Mouse (Mus musculus) ES-E14 (cell line): ENCODE measurements around the gene Nkx2-3.

Source experiments
- CHD2 ChIP-seq: IDR thresholded peaks from 2 replicates; pipeline ENCODE4 v1.6.1; 2014; ENCODE audit warnings: mild to moderate bottlenecking, low read depth, low read length, inconsistent platforms
- HCFC1 ChIP-seq: IDR thresholded peaks from 2 replicates; pipeline ENCODE4 v1.6.1; 2012; ENCODE audit warnings: low read length, inconsistent platforms, borderline replicate concordance; ENCODE audit not compliant: insufficient read depth
- ZC3H11A ChIP-seq: IDR thresholded peaks from 2 replicates; pipeline ENCODE4 v1.6.1; 2012; ENCODE audit warnings: low read depth, mild to moderate bottlenecking, inconsistent platforms, low read length, borderline replicate concordance
- ZNF384 ChIP-seq: IDR thresholded peaks from 2 replicates; pipeline ENCODE4 v1.6.1; 2012; ENCODE audit warnings: low read depth, low read length, inconsistent platforms

DNA sequence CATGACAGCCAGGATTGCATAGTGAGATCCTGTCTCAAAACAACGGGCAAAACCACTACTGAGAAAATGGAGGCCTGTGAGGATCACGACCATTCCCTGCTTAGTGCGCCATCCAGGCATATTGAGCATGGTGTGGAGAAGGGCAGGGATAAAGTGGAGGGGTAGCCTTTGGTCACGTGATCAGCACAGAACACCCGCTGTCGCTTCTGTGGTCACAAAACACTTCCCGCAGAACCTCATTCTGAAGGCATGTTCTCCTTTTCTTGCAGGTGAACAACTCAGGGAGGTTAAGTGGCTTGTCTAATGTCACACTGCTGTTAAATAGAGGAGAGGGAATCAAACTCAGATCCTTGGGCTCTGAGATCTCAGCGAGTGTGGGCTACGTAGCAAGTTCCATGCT is 33.4 kb downstream of the Nkx2-3 start:
- TF ChIP-seq CHD2 (no peak), HCFC1 (no peak), ZC3H11A (no peak), ZNF384 (no peak)
